Comparison of ENCODE assay signal across 11 mouse cellular contexts in genomic region chr13:110444894-110445293, GRCm38 (mm10). TPM values are rescaled to one million over a fixed set of nuclear protein-coding genes. Genes with fewer than 3 reads are reported as not detected.
DNase-seq lines count a peak whose midpoint lies in the region; ATAC-seq and TF ChIP-seq lines count a peak whose summit lies in the region.
"Had no signal": no experiment of that assay in that cellular context is flagged by ENCODE, and none has a peak within 500 bp of the region (broad histone marks: within the 10 kb centered on the region; RNA-seq: fewer than 3 reads in every experiment).

No protein-coding gene starts in this region.

- no peaks in the 10 kb centered on the region for H3K4me1 ChIP-seq in lung, postnatal 0 days (ENCODE audit: insufficient read depth, low read depth, low read length)
- H3K4me1 ChIP-seq: megakaryocyte, embryonic 14.5 days had no signal

- no peak overlapping the region for H3K4me3 ChIP-seq in lung, postnatal 0 days (ENCODE audit: low read depth, low read length)
- H3K4me3 ChIP-seq: megakaryocyte, embryonic 14.5 days had no signal

- no peak overlapping the region for H3K27ac ChIP-seq in lung, postnatal 0 days (ENCODE audit: low read length)

- H3K9ac ChIP-seq in lung, postnatal 0 days (replicated peaks; ENCODE audit: low read depth), result no peak overlapping the region

- H3K36me3 ChIP-seq in lung, postnatal 0 days (ENCODE audit: insufficient read depth, low read length), result no peaks in the 10 kb centered on the region

- H3K27me3 ChIP-seq in lung, postnatal 0 days (replicated peaks; ENCODE audit: insufficient read depth, low read length), result no peaks in the 10 kb centered on the region

- WGBS in lung, postnatal 0 days, result 26% methylated on average over 3 of the region's 3 CpGs

- peak; percentile 20 for DNase-seq in adrenal gland, postnatal 10 days
- DNase-seq in adrenal gland, postnatal 4 days (ENCODE audit: low spot score in 2 of 2), result no peak
- DNase-seq in embryo, embryonic 9.5 days (ENCODE audit: extremely low spot score), result peak; percentile 22
- peak; percentile 15 for DNase-seq in kidney, adult 18-20 months
- DNase-seq in lung, postnatal 0 days (ENCODE audit: low spot score), result peak; percentile 77
- no peak for DNase-seq in gastrocnemius, adult 8-10 months (ENCODE audit: low spot score in 2 of 2)
- DNase-seq in layer of hippocampus, postnatal 25 days (ENCODE audit: extremely low spot score in 1 of 2, low spot score in 1 of 2), result no peak
- DNase-seq: cerebellum, postnatal 25 days; layer of hippocampus, adult 9-11 months had no signal

- H3K4me2 ChIP-seq in lung, postnatal 0 days (replicated peaks; ENCODE audit: low read depth, low read length), result no peak overlapping the region

- TF ChIP-seq CTCF in lung, postnatal 0 days (IDR thresholded peaks at IDR 0.05), result no peak

- ATAC-seq in lung, postnatal 0 days, result peak; percentile 33
- no peak for ATAC-seq in inflammation-experienced regulatory T-cells, adult 6 months

- no peaks in the 10 kb centered on the region for H3K9me3 ChIP-seq in lung, postnatal 0 days (ENCODE audit: low read length)
- H3K9me3 ChIP-seq: megakaryocyte, embryonic 14.5 days had no signal

- no peak for TF ChIP-seq EP300 in lung, postnatal 0 days (IDR thresholded peaks at IDR 0.05)

RNA-seq across cellular contexts. Expression of gene Plk2, which starts 50.0 kb away (rescaled TPM):
- 10 to 100 TPM; 40.7 to 42.0 TPM for total RNA-seq in adrenal gland, postnatal 10 days (2021)
- total RNA-seq in adrenal gland, postnatal 4 days (2021), result 10 to 100 TPM; 51.7 to 68.1 TPM
- 103 and 137 TPM in 2 replicates for polyA plus RNA-seq in lung, postnatal 0 days (2015; fragmentation: Nextera tagmentation; extraction: Ambion mirVana)
- 1 to 10 TPM; 3.0 to 6.9 (median 4.1) TPM for total RNA-seq in gastrocnemius, adult 8-10 months (2022)
- 100 to 1,000 TPM; 252 to 262 TPM for total RNA-seq in layer of hippocampus, postnatal 25 days (2021)
- 1 to 10 TPM; 1.6 to 4.5 (median 3.6) TPM for polyA plus RNA-seq in inflammation-experienced regulatory T-cells, adult 6 months (2017; shearing (Covaris generic))

Comparison
In these comparisons a context has a peak if more than half of its experiments do, and no peak if none do; other contexts are left out.
1. DNase-seq: peak in adrenal gland, postnatal 10 days (single experiment), embryo, embryonic 9.5 days (single experiment), kidney, adult 18-20 months (single experiment) and lung, postnatal 0 days (single experiment); none in adrenal gland, postnatal 4 days (0 of 2), gastrocnemius, adult 8-10 months (0 of 2) and layer of hippocampus, postnatal 25 days (0 of 2).
2. RNA of gene Plk2, which starts 50.0 kb away (total RNA-seq): 252 to 262 TPM in layer of hippocampus, postnatal 25 days, 51.7 to 68.1 TPM in adrenal gland, postnatal 4 days and 40.7 to 42.0 TPM in adrenal gland, postnatal 10 days; 3.0 to 6.9 TPM in gastrocnemius, adult 8-10 months; every median in the first group is over 4 times any median in the second.